Mouse (Mus musculus): ENCODE measurements around the gene Ina. TPM values are rescaled to one million over a fixed set of nuclear protein-coding genes. Genes with fewer than 3 reads are reported as not detected.

Ina gene
- total and polyA plus RNA-seq, 3 experiments: not detected

DNA sequence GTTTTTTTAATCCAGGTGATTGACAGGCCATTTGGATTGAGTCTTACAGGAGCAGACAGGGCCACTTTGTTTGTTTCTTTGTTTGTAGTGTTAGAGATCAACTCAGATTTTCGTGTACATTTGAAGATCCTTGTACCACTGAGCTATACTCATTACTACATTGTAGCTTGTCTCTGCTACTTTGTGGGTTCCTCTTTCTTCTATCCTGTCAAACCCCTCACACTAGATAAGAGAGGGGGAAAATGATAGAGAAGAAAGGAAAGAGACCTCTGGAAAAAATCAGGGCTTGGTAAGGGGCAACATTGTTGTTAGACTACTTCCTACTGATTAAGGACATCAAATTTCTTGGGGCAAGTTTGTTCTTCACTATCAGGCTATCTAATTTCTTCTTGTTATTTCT lies 43.2 kb downstream of the Ina start:
- no peaks in the 10 kb centered on the region for H3K9me3 ChIP-seq (replicated peaks; ENCODE audit: insufficient read depth, low read length)
- no peak for DNase-seq (ENCODE audit: low read depth, low spot score)

DNA sequence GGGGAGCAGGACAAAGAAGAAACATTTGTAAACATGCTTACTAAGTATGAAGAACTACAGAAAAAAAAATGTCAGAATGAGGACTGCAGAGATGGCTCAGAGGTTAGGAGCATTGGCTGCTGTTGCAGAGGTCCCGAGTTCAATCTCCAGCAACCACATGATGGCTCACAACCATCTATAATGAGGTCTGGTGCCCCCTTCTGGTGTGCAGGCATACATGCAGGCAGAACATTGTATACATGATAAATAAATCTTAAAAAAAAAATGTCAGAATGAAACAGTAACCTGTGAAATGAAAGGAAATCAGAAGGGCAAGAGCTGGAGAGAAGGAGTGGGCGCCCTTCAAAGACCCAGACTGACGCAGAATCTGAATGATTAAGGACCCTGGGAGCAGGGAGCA lies 51.4 kb downstream of the Ina start:
- peaks cover 5 to 16% of the 10 kb centered on the region in 2 experiments for H3K4me1 ChIP-seq (ENCODE audit: control insufficient read depth in 1 of 2, insufficient read depth in 2 of 2, low read length in 2 of 2)
- H3K4me3 ChIP-seq (ENCODE audit: control insufficient read depth in 1 of 2, insufficient read depth in 1 of 2, low read depth in 2 of 2, low read length in 2 of 2): peak overlapping the region in 1 of 2 experiments; percentile 57; a peak in 1 of 4 replicates
- no peaks in the 10 kb centered on the region for H3K9me3 ChIP-seq (replicated peaks; ENCODE audit: insufficient read depth, low read length)
- peak; percentile 48 for DNase-seq (ENCODE audit: low read depth, low spot score)
- peaks cover 25% of the 10 kb centered on the region for H3K79me2 ChIP-seq (ENCODE audit: control insufficient read depth, insufficient read depth, low read length, poor library complexity)
- H3K27me3 ChIP-seq (ENCODE audit: control insufficient read depth in 1 of 2, insufficient read depth in 2 of 2, low read length in 2 of 2): no peaks in the 10 kb centered on the region
- H3K9ac ChIP-seq (ENCODE audit: control insufficient read depth, low read depth, low read length, poor library complexity, severe bottlenecking): peak overlapping the region; percentile 83
- H3K36me3 ChIP-seq (ENCODE audit: control insufficient read depth in 1 of 2, insufficient read depth in 2 of 2, low read length in 2 of 2): peaks cover 3 to 27% of the 10 kb centered on the region in 2 experiments; a peak in 3 of 4 replicates
- TF ChIP-seq ZNF384 (IDR thresholded peaks at IDR 0.05; ENCODE audit: low read depth, low read length) (peak; percentile 80), CTCF (IDR thresholded peaks at IDR 0.05 in 2 of 3, conservative IDR thresholded peaks at IDR 0.05 in 1 of 3; ENCODE audit: control insufficient read depth in 1 of 3, insufficient read depth in 1 of 3, low read depth in 2 of 3, low read length in 3 of 3, poor library complexity in 1 of 3, severe bottlenecking in 1 of 3) (peak; percentile 41 to 64 (median 51)), ZKSCAN1 (IDR thresholded peaks at IDR 0.05; ENCODE audit: low read depth, low read length) (0 out of 2 replicates have a peak, but pooled peaks have one; percentile 23), ZC3H11A (IDR thresholded peaks at IDR 0.05; ENCODE audit: low read depth, low read length) (no peak), MXI1 (IDR thresholded peaks at IDR 0.05; ENCODE audit: low read depth, low read length) (no peak), MAX (IDR thresholded peaks at IDR 0.05; ENCODE audit: low read length) (no peak), USF1 (IDR thresholded peaks at IDR 0.05; ENCODE audit: low read depth, low read length) (no peak), HCFC1 (IDR thresholded peaks at IDR 0.05; ENCODE audit: low read depth, low read length) (0 out of 2 replicates have a peak, but pooled peaks have one; percentile 30), MYB (IDR thresholded peaks at IDR 0.05; ENCODE audit: low read depth, low read length) (no peak), GATA1 (IDR thresholded peaks at IDR 0.05; ENCODE audit: low read depth, low read length) (no peak), SMC3 (IDR thresholded peaks at IDR 0.05; ENCODE audit: low read depth, low read length) (no peak), ZMIZ1 (IDR thresholded peaks at IDR 0.05; ENCODE audit: low read depth, low read length) (no peak), TBP (IDR thresholded peaks at IDR 0.05; ENCODE audit: low read depth, low read length) (peak; percentile 15; the same call in 1 of the 2 replicates), NRF1 (IDR thresholded peaks at IDR 0.05; ENCODE audit: insufficient read depth, low read depth, low read length, poor library complexity, severe bottlenecking) (no peak), TCF12 (IDR thresholded peaks at IDR 0.05; ENCODE audit: low read depth, low read length) (no peak), ELF1 (IDR thresholded peaks at IDR 0.05; ENCODE audit: low read depth, low read length) (no peak), RCOR1 (IDR thresholded peaks at IDR 0.05; ENCODE audit: low read depth, low read length) (no peak), RAD21 (IDR thresholded peaks at IDR 0.05; ENCODE audit: low read depth, low read length) (no peak), CHD2 (IDR thresholded peaks at IDR 0.05; ENCODE audit: low read length) (no peak), GABPA (IDR thresholded peaks at IDR 0.05; ENCODE audit: low read depth, low read length) (no peak), TAL1 (IDR thresholded peaks at IDR 0.05; ENCODE audit: low read length) (no peak), E2F4 (IDR thresholded peaks at IDR 0.05; ENCODE audit: borderline replicate concordance, low read depth, low read length) (no peak)
- H3K27ac ChIP-seq (ENCODE audit: control insufficient read depth, low read depth, low read length): peak overlapping the region; percentile 99

More for the DNA sequence above, 43.2 kb downstream of the Ina start:
- Histone ChIP-seq H3K27ac (ENCODE audit: control insufficient read depth, low read depth, low read length) (no peak overlapping the region), H3K36me3 (ENCODE audit: control insufficient read depth in 1 of 2, insufficient read depth in 2 of 2, low read length in 2 of 2) (peaks cover 0 to 10% of the 10 kb centered on the region in 2 experiments; a peak in 2 of 4 replicates), H3K79me2 (ENCODE audit: control insufficient read depth, insufficient read depth, low read length, poor library complexity) (no peaks in the 10 kb centered on the region), H3K9ac (ENCODE audit: control insufficient read depth, low read depth, low read length, poor library complexity, severe bottlenecking) (no peak overlapping the region), H3K4me3 (ENCODE audit: control insufficient read depth in 1 of 2, insufficient read depth in 1 of 2, low read depth in 2 of 2, low read length in 2 of 2) (no peak overlapping the region), H3K27me3 (ENCODE audit: control insufficient read depth in 1 of 2, insufficient read depth in 2 of 2, low read length in 2 of 2) (no peaks in the 10 kb centered on the region), H3K4me1 (ENCODE audit: control insufficient read depth in 1 of 2, insufficient read depth in 2 of 2, low read length in 2 of 2) (peaks cover 0 to 8% of the 10 kb centered on the region in 2 experiments; a peak in 3 of 4 replicates)
- TF ChIP-seq EP300 (IDR thresholded peaks at IDR 0.05; ENCODE audit: low read depth in 1 of 2, low read length in 2 of 2) (peak in 1 of 2 experiments; percentile 60; a peak in 1 of 4 replicates), RCOR1 (IDR thresholded peaks at IDR 0.05; ENCODE audit: low read depth, low read length) (peak; percentile 60), GATA1 (IDR thresholded peaks at IDR 0.05; ENCODE audit: low read depth, low read length) (peak; percentile 61), E2F4 (IDR thresholded peaks at IDR 0.05; ENCODE audit: borderline replicate concordance, low read depth, low read length) (no peak)

Data from MEL (cell line).